Mouse (Mus musculus) adrenal gland, postnatal 4 days (tissue): Measurements from ENCODE around the gene Afm. TPM values are rescaled to one million over a fixed set of nuclear protein-coding genes. Genes with fewer than 3 reads are reported as not detected.

Source experiments
- total RNA-seq, 2 experiments: library from RNA; stranded (reverse); gene quantifications; 2 replicates each; pipeline ENCODE4 v1.2.3; 2021

Gene Afm
- total RNA-seq, 2 experiments from 2014 or later = 6.8 to 47.3 TPM

Other genes with a start within 250 kb of the Afm start
- 100 to 1,000 TPM; 113 to 129 TPM for gene Ankrd17, start 152.4 kb upstream of the Afm start, total RNA-seq
- gene Gm9958, start 151.7 kb upstream of the Afm start, total RNA-seq = 1 to 10 TPM; 4.5 to 4.8 TPM
- 1,000 to 10,000 TPM in 1 of 2 experiments, 100 to 1,000 TPM in 1; 169 to 6,544 TPM for gene Alb, start 58.0 kb upstream of the Afm start, total RNA-seq
- 1,000 to 10,000 TPM in 1 of 2 experiments, 10 to 100 TPM in 1; 60.5 to 1,664 TPM for gene Afp, start 28.2 kb upstream of the Afm start, total RNA-seq
- gene 5830473C10Rik, start 42.2 kb downstream of the Afm start, total RNA-seq = 1 to 10 TPM in 1 of 2 experiments, under 1 TPM in 1; 0.28 to 6.0 TPM
- 1 to 10 TPM; 1.5 to 4.3 TPM for gene Rassf6, start 121.7 kb downstream of the Afm start, total RNA-seq
- not detected for gene Cxcl5, start 240.4 kb downstream of the Afm start, total RNA-seq
- gene Ppbp, start 249.6 kb downstream of the Afm start, total RNA-seq = 10 to 100 TPM in 1 of 2 experiments, 1 to 10 TPM in 1; 2.2 to 14.0 TPM